Mouse (Mus musculus) NIH3T3 (cell line): ENCODE data around the gene Timm17a.
A peak's percentile ranks its signal among the peaks of the same experiment; 100 is the strongest.

Experiments
- DNase-seq: peaks from one replicate; pipeline ENCODE4 v3.0.0-alpha.2; 2012; ENCODE audit warnings: low read depth

Timm17a gene

GRCm38 (mm10) chr1:135280646-135281045 lies 32.9 kb downstream of the Timm17a start:
- no peak for DNase-seq

- DNase-seq: no peak
Observed at GRCm38 (mm10) chr1:135271371-135271770, 42.2 kb downstream of the Timm17a start.

GRCm38 (mm10) chr1:135267663-135268446 lies 45.7 kb downstream of the Timm17a start:
- DNase-seq: peak; percentile 9

- no peak for DNase-seq
Observed at GRCm38 (mm10) chr1:135265834-135266233, 47.7 kb downstream of the Timm17a start.

GRCm38 (mm10) chr1:135263316-135263715 lies 50.3 kb downstream of the Timm17a start:
- DNase-seq: peak; percentile 19

GRCm38 (mm10) chr1:135262329-135262728 lies 51.2 kb downstream of the Timm17a start:
- no peak for DNase-seq

- DNase-seq: no peak
Observed at GRCm38 (mm10) chr1:135260931-135261330, 52.6 kb downstream of the Timm17a start.

- DNase-seq: peak; percentile 95
Observed at GRCm38 (mm10) chr1:135259128-135259436, 54.5 kb downstream of the Timm17a start.

- no peak for DNase-seq
Observed at GRCm38 (mm10) chr1:135258380-135259127, 55.0 kb downstream of the Timm17a start, which contains the start of gene Elf3. Gene Elf3, minus strand, starts transcription at chr1:135258568.

GRCm38 (mm10) chr1:135256299-135256698 lies 57.3 kb downstream of the Timm17a start:
- DNase-seq: peak; percentile 60

- DNase-seq: peak; percentile 76
Observed at GRCm38 (mm10) chr1:135252854-135253253, 60.7 kb downstream of the Timm17a start.

- DNase-seq: peak; percentile 56
Observed at GRCm38 (mm10) chr1:135251405-135251804, 62.2 kb downstream of the Timm17a start.

GRCm38 (mm10) chr1:135250706-135251105 lies 62.9 kb downstream of the Timm17a start:
- DNase-seq: no peak

GRCm38 (mm10) chr1:135248434-135248850 lies 65.1 kb downstream of the Timm17a start:
- no peak for DNase-seq
